Mouse (Mus musculus) CH12.LX (cell line): ENCODE results near the gene Krba1. TPM values are rescaled to one million over a fixed set of nuclear protein-coding genes. Genes with fewer than 3 reads are reported as not detected.

Source experiments
- DNase-seq: peaks from one replicate; pipeline ENCODE4 v3.0.0-alpha.2; 2013; ENCODE audit errors: extremely low read depth
- H3K27ac ChIP-seq: 2 replicates; pipeline ENCODE4 v1.5.1; 2012; ENCODE audit warnings: low read depth, mild to moderate bottlenecking, control low read depth, moderate library complexity; ENCODE audit not compliant: insufficient read depth
- H3K27me3 ChIP-seq: replicated peaks from 2 replicates; pipeline ENCODE3; 2012; ENCODE audit warnings: inconsistent platforms
- H3K36me3 ChIP-seq, 2 experiments: replicated peaks in 1 of 2; 2 replicates each; pipeline versions ENCODE3 to v1.6.1; 2012; ENCODE audit warnings: inconsistent platforms in 1 of 2, low read length in 1 of 2, mild to moderate bottlenecking in 1 of 2, mixed read lengths in 1 of 2, moderate library complexity in 1 of 2; ENCODE audit not compliant: control insufficient read depth in 1 of 2, insufficient read depth in 1 of 2
- H3K4me1 ChIP-seq, 2 experiments: 2 replicates each; pipeline ENCODE4 v1.6.1; 2012; ENCODE audit warnings: inconsistent platforms in 1 of 2, moderate library complexity in 1 of 2; ENCODE audit not compliant: insufficient read depth in 2 of 2, control insufficient read depth in 1 of 2
- H3K4me2 ChIP-seq: 2 replicates; pipeline ENCODE4 v1.6.1; 2012; ENCODE audit warnings: low read depth, mild to moderate bottlenecking, control low read depth; ENCODE audit not compliant: poor library complexity, insufficient read depth, severe bottlenecking
- H3K4me3 ChIP-seq, 3 experiments: fragments of 150-350 bp in 1 of 3; sonication (generic) in 1 of 3; replicated peaks in 1 of 3; 2 replicates each; pipeline versions ENCODE3 to v1.5.1; 2011 to 2012; ENCODE audit warnings: low read depth in 2 of 3, low read length in 2 of 3, mild to moderate bottlenecking in 2 of 3, moderate library complexity in 2 of 3, control low read depth in 1 of 3, improper control_type of control experiment in 1 of 3, inconsistent platforms in 1 of 3, mixed read lengths in 1 of 3; ENCODE audit not compliant: poor library complexity in 1 of 3
- H3K79me2 ChIP-seq: replicated peaks from 2 replicates; pipeline ENCODE4 v1.6.1; 2012; ENCODE audit warnings: mild to moderate bottlenecking, moderate library complexity; ENCODE audit not compliant: control insufficient read depth, poor library complexity, insufficient read depth, severe bottlenecking; ENCODE audit errors: extremely low read depth
- H3K9ac ChIP-seq: 2 replicates; pipeline ENCODE4 v1.6.1; 2012; ENCODE audit warnings: low read depth, mild to moderate bottlenecking, control low read depth, moderate library complexity; ENCODE audit not compliant: insufficient read depth
- H3K9me3 ChIP-seq: replicated peaks from 2 replicates; pipeline ENCODE3; 2012; ENCODE audit warnings: low read length, inconsistent platforms, mixed read lengths
- CHD1 ChIP-seq: IDR thresholded peaks from 2 replicates; pipeline ENCODE4 v1.6.1; 2012; ENCODE audit warnings: low read depth, low read length, improper control_type of control experiment, inconsistent platforms
- CTCF ChIP-seq, 2 experiments: IDR thresholded peaks in 1 of 2; conservative IDR thresholded peaks in 1 of 2; 2 replicates each; pipeline ENCODE4 v1.5.1; 2011 to 2012; ENCODE audit warnings: low read depth in 2 of 2, low read length in 2 of 2, improper control_type of control experiment in 1 of 2, inconsistent platforms in 1 of 2, mild to moderate bottlenecking in 1 of 2, moderate library complexity in 1 of 2
- ELF1 ChIP-seq: IDR thresholded peaks from 2 replicates; pipeline ENCODE4 v1.6.1; 2014; ENCODE audit warnings: low read depth, mild to moderate bottlenecking, inconsistent platforms, low read length, improper control_type of control experiment
- ETS1 ChIP-seq: conservative IDR thresholded peaks from 2 replicates; pipeline ENCODE4 v1.6.1; 2012; ENCODE audit warnings: low read depth, mild to moderate bottlenecking, inconsistent platforms, low read length, improper control_type of control experiment, moderate library complexity
- IRF4 ChIP-seq: IDR thresholded peaks from 2 replicates; pipeline ENCODE4 v1.6.1; 2014; ENCODE audit warnings: low read depth, mild to moderate bottlenecking, inconsistent platforms, low read length, improper control_type of control experiment
- JUND ChIP-seq: conservative IDR thresholded peaks from 2 replicates; pipeline ENCODE4 v1.6.1; 2011; ENCODE audit warnings: low read depth, low read length, improper control_type of control experiment
- KAT2A ChIP-seq: IDR thresholded peaks from 2 replicates; pipeline ENCODE4 v1.6.1; 2012; ENCODE audit warnings: low read length, improper control_type of control experiment, inconsistent platforms; ENCODE audit not compliant: insufficient replicate concordance
- MAX ChIP-seq: IDR thresholded peaks from 2 replicates; pipeline ENCODE4 v1.6.1; 2011; ENCODE audit warnings: low read length, improper control_type of control experiment
- MAZ ChIP-seq: IDR thresholded peaks from 2 replicates; pipeline ENCODE4 v1.6.1; 2012; ENCODE audit warnings: low read depth, mild to moderate bottlenecking, inconsistent platforms, low read length, improper control_type of control experiment, moderate library complexity
- MXI1 ChIP-seq: IDR thresholded peaks from 2 replicates; pipeline ENCODE4 v1.6.1; 2011; ENCODE audit warnings: mild to moderate bottlenecking, low read depth, low read length, improper control_type of control experiment
- NELFE ChIP-seq: IDR thresholded peaks from 2 replicates; pipeline ENCODE4 v1.6.1; 2011; ENCODE audit warnings: low read depth, low read length, improper control_type of control experiment
- NRF1 ChIP-seq: IDR thresholded peaks from 2 replicates; pipeline ENCODE4 v1.6.1; 2014; ENCODE audit warnings: low read depth, mild to moderate bottlenecking, inconsistent platforms, low read length, improper control_type of control experiment, moderate library complexity
- PAX5 ChIP-seq: IDR thresholded peaks from 2 replicates; pipeline ENCODE4 v1.6.1; 2012; ENCODE audit warnings: low read length, inconsistent platforms, mixed read lengths
- POLR2A ChIP-seq: IDR thresholded peaks from 2 replicates; pipeline ENCODE4 v1.6.1; 2011; ENCODE audit warnings: low read depth, mild to moderate bottlenecking, improper control_type of control experiment, low read length
- POLR2AphosphoS2 ChIP-seq: IDR thresholded peaks from 2 replicates; pipeline ENCODE4 v1.6.1; 2011; ENCODE audit warnings: low read depth, low read length, improper control_type of control experiment
- RAD21 ChIP-seq: IDR thresholded peaks from 2 replicates; pipeline ENCODE4 v1.6.1; 2011; ENCODE audit warnings: low read depth, mild to moderate bottlenecking, low read length, improper control_type of control experiment, moderate library complexity
- RCOR1 ChIP-seq: conservative IDR thresholded peaks from 2 replicates; pipeline ENCODE4 v1.6.1; 2012; ENCODE audit warnings: low read depth, mild to moderate bottlenecking, inconsistent platforms, low read length, improper control_type of control experiment
- TBP ChIP-seq: conservative IDR thresholded peaks from 2 replicates; pipeline ENCODE4 v1.6.1; 2011; ENCODE audit warnings: low read depth, low read length, improper control_type of control experiment
- TCF12 ChIP-seq: IDR thresholded peaks from 2 replicates; pipeline ENCODE4 v1.6.1; 2014; ENCODE audit warnings: low read depth, mild to moderate bottlenecking, inconsistent platforms, low read length, improper control_type of control experiment
- USF2 ChIP-seq: conservative IDR thresholded peaks from 2 replicates; pipeline ENCODE4 v1.6.1; 2011; ENCODE audit warnings: low read depth, low read length, improper control_type of control experiment
- ZC3H11A ChIP-seq: IDR thresholded peaks from 2 replicates; pipeline ENCODE4 v1.6.1; 2012; ENCODE audit warnings: low read depth, mild to moderate bottlenecking, inconsistent platforms, low read length, improper control_type of control experiment
- ZMIZ1 ChIP-seq: IDR thresholded peaks from 2 replicates; pipeline ENCODE4 v1.6.1; 2012; ENCODE audit warnings: low read depth, mild to moderate bottlenecking, inconsistent platforms, low read length, improper control_type of control experiment
- ZNF384 ChIP-seq: IDR thresholded peaks from 2 replicates; pipeline ENCODE4 v1.6.1; 2012; ENCODE audit warnings: low read depth, low read length, improper control_type of control experiment, inconsistent platforms
- dilution Hi-C: fragments of 300-500 bp; cut with MboI; formaldehyde crosslinking; loops from 2 replicates; pipeline ENCODE4 v1.14.3; 2020; ENCODE audit warnings: low sequenced_read_pairs; ENCODE audit not compliant: extremely low pct_unique_long_range_greater_than_20kb, extremely low pct_ligation_motif_present
- in situ Hi-C: fragments of 300-500 bp; cut with MboI; formaldehyde crosslinking; loops from 3 replicates; pipeline ENCODE4 v1.14.3; 2019; ENCODE audit warnings: low sequenced_read_pairs, low pct_ligation_motif_present, low pct_unique_long_range_greater_than_20kb, mixed read lengths
- polyA plus RNA-seq: library from polyadenylated mRNA; unstranded; fragments of >175 nt; gene quantifications from 2 replicates; pipeline ENCODE4 v1.2.1, GENCODE M21; 2012; ENCODE audit warnings: low read depth; ENCODE audit not compliant: insufficient read length
- total RNA-seq, 2 experiments: library from RNA; depleted of rRNA; stranded (reverse); fragments of 300-350 nt in 1 of 2; fragments of >200 nt in 1 of 2; gene quantifications; 2 replicates each; pipeline ENCODE4 v1.2.3; 2012 to 2014

Krba1 gene
- total and polyA plus RNA-seq, 3 experiments: 2.9 to 12.7 (median 9.8) TPM

- in situ Hi-C loops: no loop called here
- H3K9ac ChIP-seq: no peak overlapping the region
- H3K4me1 ChIP-seq: peaks cover 0 to 4% of the 10 kb centered on the region in 2 experiments; a peak in 2 of 4 replicates
- no peaks in the 10 kb centered on the region for H3K27me3 ChIP-seq
- dilution Hi-C loops: no loop called here
- TF ChIP-seq CTCF (conservative IDR thresholded peaks at IDR 0.05 in 1 of 2, IDR thresholded peaks at IDR 0.05 in 1 of 2; ENCODE audit: low read depth in 2 of 2, low read length in 2 of 2): no peak
- TF ChIP-seq ZMIZ1: no peak
- no peak for TF ChIP-seq RAD21
- TF ChIP-seq POLR2AphosphoS2: no peak
- TF ChIP-seq KAT2A: no peak
- no peak for TF ChIP-seq TBP
- no peak for TF ChIP-seq RCOR1
- TF ChIP-seq NELFE: no peak
- TF ChIP-seq ZNF384: no peak
- TF ChIP-seq MAX: no peak
- TF ChIP-seq MXI1: no peak
- no peak for TF ChIP-seq IRF4
- no peak for TF ChIP-seq TCF12
- TF ChIP-seq ELF1: no peak
- TF ChIP-seq JUND: no peak
- no peak for TF ChIP-seq POLR2A
- TF ChIP-seq NRF1: no peak
- no peak for TF ChIP-seq ZC3H11A
- no peak for TF ChIP-seq MAZ
- TF ChIP-seq PAX5: no peak
- no peak overlapping the region for H3K4me3 ChIP-seq
- H3K36me3 ChIP-seq: peaks cover 62 to 82% of the 10 kb centered on the region in 2 experiments
- no peak overlapping the region for H3K27ac ChIP-seq
- no peaks in the 10 kb centered on the region for H3K9me3 ChIP-seq
- no peak overlapping the region for H3K4me2 ChIP-seq
- no peaks in the 10 kb centered on the region for H3K79me2 ChIP-seq
- no peak for DNase-seq
These were observed 20.2 kb downstream of the Krba1 start for GRCm38 (mm10) chr6:48415636-48416035.

DNA sequence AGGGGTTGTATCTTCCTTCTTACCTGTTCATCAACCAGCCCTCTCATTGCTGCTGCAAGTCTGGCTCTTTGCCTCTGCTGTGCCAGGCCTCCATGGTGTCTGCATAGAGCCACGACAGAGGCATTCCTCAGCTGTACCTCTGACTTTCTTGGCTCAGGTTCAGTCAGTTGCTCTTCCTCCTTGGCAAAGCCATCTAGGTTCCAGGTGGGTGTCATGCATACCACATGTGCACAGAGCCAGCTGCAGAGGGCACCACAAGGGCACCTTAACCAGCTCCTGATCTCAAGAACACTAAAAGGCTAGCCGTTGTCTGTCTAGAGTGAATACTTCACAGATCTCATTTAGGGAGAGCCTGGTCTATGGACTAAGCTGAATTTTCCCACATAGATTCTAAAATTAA, 21.1 kb downstream of the Krba1 start:
- DNase-seq: no peak
- H3K4me2 ChIP-seq: no peak overlapping the region
- no peak overlapping the region for H3K27ac ChIP-seq
- in situ Hi-C loops: no loop called here
- H3K9me3 ChIP-seq: no peaks in the 10 kb centered on the region
- H3K4me1 ChIP-seq: peaks cover 0 to 11% of the 10 kb centered on the region in 2 experiments; a peak in 2 of 4 replicates
- H3K4me3 ChIP-seq: no peak overlapping the region
- no peaks in the 10 kb centered on the region for H3K27me3 ChIP-seq
- no peaks in the 10 kb centered on the region for H3K79me2 ChIP-seq
- peaks cover 56 to 74% of the 10 kb centered on the region in 2 experiments for H3K36me3 ChIP-seq
- TF ChIP-seq USF2 (no peak), RAD21 (peak; percentile 3), NELFE (no peak), CHD1 (no peak), CTCF (conservative IDR thresholded peaks at IDR 0.05 in 1 of 2, IDR thresholded peaks at IDR 0.05 in 1 of 2; ENCODE audit: low read depth in 2 of 2, low read length in 2 of 2) (no peak), ETS1 (no peak)
- TF ChIP-seq, all 38 proteins: peak for 1
- dilution Hi-C loops: no loop called here
- H3K9ac ChIP-seq: no peak overlapping the region
